Mouse (Mus musculus) liver (tissue): ENCODE measurements at regions not wholly inside any gene's neighbourhood (a gene's known extent, or its start where the extent isn't known, plus 50 kb on each side); places are given as distances from the start of the nearest gene placed in this dataset.

ENCODE experiments used
- DNase-seq: peaks from one replicate; pipeline ENCODE4 v3.0.0-alpha.2; 2020; ENCODE audit warnings: mixed read lengths

GRCm38 (mm10) chr14:120669665-120670064, 191.4 kb downstream of the Rap2a start:
- no peak for DNase-seq

- DNase-seq = no peak
These were observed 197.5 kb downstream of the Rap2a start for GRCm38 (mm10) chr14:120675752-120676151.

GRCm38 (mm10) chr14:120678533-120678932, 200.3 kb downstream of the Rap2a start:
- no peak for DNase-seq

GRCm38 (mm10) chr14:120679072-120679471, 200.8 kb downstream of the Rap2a start:
- no peak for DNase-seq

- DNase-seq = no peak
These were observed 202.0 kb downstream of the Rap2a start for GRCm38 (mm10) chr14:120680272-120680671.

- no peak for DNase-seq
These were observed 207.0 kb downstream of the Rap2a start for GRCm38 (mm10) chr14:120685263-120685662.

- DNase-seq = no peak
These were observed 207.6 kb downstream of the Rap2a start for GRCm38 (mm10) chr14:120685877-120686276.

GRCm38 (mm10) chr14:120686751-120687150, 208.5 kb downstream of the Rap2a start:
- DNase-seq = no peak

GRCm38 (mm10) chr14:120699378-120699777, 211.6 kb upstream of the Ipo5 start:
- no peak for DNase-seq

GRCm38 (mm10) chr14:120705301-120705801, 205.7 kb upstream of the Ipo5 start:
- DNase-seq = no peak

GRCm38 (mm10) chr14:120710782-120711181, 200.2 kb upstream of the Ipo5 start:
- no peak for DNase-seq

- DNase-seq = no peak
These were observed 190.3 kb upstream of the Ipo5 start for GRCm38 (mm10) chr14:120720464-120721445.

GRCm38 (mm10) chr14:120721593-120722461, 189.2 kb upstream of the Ipo5 start:
- no peak for DNase-seq

- DNase-seq = no peak
These were observed 188.4 kb upstream of the Ipo5 start for GRCm38 (mm10) chr14:120722546-120723112.

- no peak for DNase-seq
These were observed 182.9 kb upstream of the Ipo5 start for GRCm38 (mm10) chr14:120728107-120728506.

- DNase-seq = no peak
These were observed 180.8 kb upstream of the Ipo5 start for GRCm38 (mm10) chr14:120730226-120730625.

- DNase-seq = no peak
These were observed 179.2 kb upstream of the Ipo5 start for GRCm38 (mm10) chr14:120731679-120732281.

- no peak for DNase-seq
These were observed 178.5 kb upstream of the Ipo5 start for GRCm38 (mm10) chr14:120732400-120733138.

GRCm38 (mm10) chr14:120741492-120742054, 169.5 kb upstream of the Ipo5 start:
- DNase-seq = no peak

- no peak for DNase-seq
These were observed 157.0 kb upstream of the Ipo5 start for GRCm38 (mm10) chr14:120754011-120754410.

GRCm38 (mm10) chr14:120755389-120755788, 155.6 kb upstream of the Ipo5 start:
- DNase-seq = no peak
